Mouse (Mus musculus) MEL (cell line): ENCODE results near the gene Pbx3.

Experiments used
- CHD1 ChIP-seq: IDR thresholded peaks from 2 replicates; pipeline ENCODE4 v1.6.1; 2012; ENCODE audit warnings: low read depth, mild to moderate bottlenecking, inconsistent platforms, low read length, improper control_type of control experiment
- CTCF ChIP-seq, 3 experiments: IDR thresholded peaks in 2 of 3; conservative IDR thresholded peaks in 1 of 3; 2 replicates each; pipeline ENCODE4 v1.5.1; 2011 to 2012; ENCODE audit warnings: low read length in 3 of 3, low read depth in 2 of 3, mild to moderate bottlenecking in 2 of 3, improper control_type of control experiment in 1 of 3, inconsistent platforms in 1 of 3, mixed read lengths in 1 of 3, moderate library complexity in 1 of 3; ENCODE audit not compliant: control insufficient read depth in 1 of 3, insufficient read depth in 1 of 3, poor library complexity in 1 of 3, severe bottlenecking in 1 of 3
- EP300 ChIP-seq, 2 experiments: IDR thresholded peaks; 2 replicates each; pipeline ENCODE4 v1.6.1; 2011; ENCODE audit warnings: improper control_type of control experiment in 2 of 2, low read length in 2 of 2, low read depth in 1 of 2, mild to moderate bottlenecking in 1 of 2
- GATA1 ChIP-seq: IDR thresholded peaks from 2 replicates; pipeline ENCODE4 v1.6.1; 2011; ENCODE audit warnings: low read depth, low read length, improper control_type of control experiment
- KAT2A ChIP-seq: conservative IDR thresholded peaks from 2 replicates; pipeline ENCODE4 v1.6.1; 2012; ENCODE audit warnings: low read depth, low read length, improper control_type of control experiment, inconsistent platforms
- MAFK ChIP-seq: IDR thresholded peaks from 2 replicates; pipeline ENCODE4 v1.6.1; 2011; ENCODE audit warnings: low read depth, mild to moderate bottlenecking, low read length, improper control_type of control experiment, borderline replicate concordance
- MAX ChIP-seq: IDR thresholded peaks from 2 replicates; pipeline ENCODE4 v1.6.1; 2011; ENCODE audit warnings: low read length, improper control_type of control experiment
- MAZ ChIP-seq: IDR thresholded peaks from 2 replicates; pipeline ENCODE4 v1.6.1; 2012; ENCODE audit warnings: low read depth, mild to moderate bottlenecking, inconsistent platforms, low read length, improper control_type of control experiment
- MYB ChIP-seq: IDR thresholded peaks from 2 replicates; pipeline ENCODE4 v1.6.1; 2011; ENCODE audit warnings: mild to moderate bottlenecking, low read depth, low read length, improper control_type of control experiment
- NELFE ChIP-seq: IDR thresholded peaks from 2 replicates; pipeline ENCODE4 v1.6.1; 2011; ENCODE audit warnings: low read depth, low read length, improper control_type of control experiment
- POLR2A ChIP-seq, 2 experiments: IDR thresholded peaks; 2 replicates each; pipeline ENCODE4 v1.6.1; 2011 to 2012; ENCODE audit warnings: low read length in 2 of 2, mild to moderate bottlenecking in 2 of 2, control low read depth in 1 of 2, improper control_type of control experiment in 1 of 2, low read depth in 1 of 2, moderate library complexity in 1 of 2; ENCODE audit not compliant: control insufficient read depth in 1 of 2, insufficient read depth in 1 of 2, poor library complexity in 1 of 2
- RCOR1 ChIP-seq: IDR thresholded peaks from 2 replicates; pipeline ENCODE4 v1.6.1; 2012; ENCODE audit warnings: low read depth, mild to moderate bottlenecking, inconsistent platforms, low read length, improper control_type of control experiment
- SIN3A ChIP-seq: IDR thresholded peaks from 2 replicates; pipeline ENCODE4 v1.6.1; 2012; ENCODE audit warnings: low read length, improper control_type of control experiment, inconsistent platforms
- ZKSCAN1 ChIP-seq: IDR thresholded peaks from 2 replicates; pipeline ENCODE4 v1.6.1; 2012; ENCODE audit warnings: low read depth, mild to moderate bottlenecking, inconsistent platforms, low read length, improper control_type of control experiment, moderate library complexity

- TF ChIP-seq EP300 (IDR thresholded peaks at IDR 0.05; ENCODE audit: low read depth in 1 of 2, low read length in 2 of 2) (no peak), POLR2A (IDR thresholded peaks at IDR 0.05; ENCODE audit: control insufficient read depth in 1 of 2, insufficient read depth in 1 of 2, low read depth in 1 of 2, low read length in 2 of 2, poor library complexity in 1 of 2) (no peak), CTCF (IDR thresholded peaks at IDR 0.05 in 2 of 3, conservative IDR thresholded peaks at IDR 0.05 in 1 of 3; ENCODE audit: control insufficient read depth in 1 of 3, insufficient read depth in 1 of 3, low read depth in 2 of 3, low read length in 3 of 3, poor library complexity in 1 of 3, severe bottlenecking in 1 of 3) (no peak), NELFE (no peak), MAX (no peak), RCOR1 (no peak), KAT2A (no peak), CHD1 (no peak), GATA1 (no peak), ZKSCAN1 (no peak), MAFK (no peak), SIN3A (no peak), MYB (no peak), MAZ (no peak)
Measured at GRCm38 (mm10) chr2:34252286-34252685, 120.7 kb downstream of the Pbx3 start.
